Mouse (Mus musculus) myocyte (in vitro differentiated cells): ENCODE measurements around the gene Tbk1.

ENCODE experiments used
- CEBPB ChIP-seq: IDR thresholded peaks from 2 replicates; pipeline ENCODE4 v1.6.1; 2011; ENCODE audit warnings: mild to moderate bottlenecking, moderate library complexity; ENCODE audit not compliant: poor library complexity, insufficient read depth, severe bottlenecking
- E2F4 ChIP-seq: IDR thresholded peaks from one replicate; pipeline ENCODE4 v1.6.1; 2011; ENCODE audit warnings: mild to moderate bottlenecking, control low read depth, moderate library complexity; ENCODE audit not compliant: insufficient read depth
- MAX ChIP-seq: IDR thresholded peaks from one replicate; pipeline ENCODE4 v1.6.1; 2011; ENCODE audit warnings: low read depth, mild to moderate bottlenecking, control low read depth
- MYOD1 ChIP-seq, 3 experiments: IDR thresholded peaks; one replicate each; pipeline ENCODE4 v1.6.1; 2011; ENCODE audit warnings: control low read depth in 2 of 3, low read depth in 2 of 3, mild to moderate bottlenecking in 2 of 3, moderate library complexity in 1 of 3; ENCODE audit not compliant: insufficient read length in 2 of 3, control insufficient read depth in 1 of 3
- POLR2A ChIP-seq: IDR thresholded peaks from one replicate; pipeline ENCODE4 v1.6.1; 2011; ENCODE audit warnings: low read depth, mild to moderate bottlenecking, control low read depth, moderate library complexity; ENCODE audit not compliant: insufficient read length
- POLR2AphosphoS2 ChIP-seq: IDR thresholded peaks from one replicate; pipeline ENCODE4 v1.6.1; 2011; ENCODE audit warnings: low read depth, control low read depth; ENCODE audit not compliant: insufficient read length
- SRF ChIP-seq: IDR thresholded peaks from one replicate; pipeline ENCODE4 v1.6.1; 2011; ENCODE audit warnings: low read depth; ENCODE audit not compliant: control insufficient read depth, insufficient read length
- TCF12 ChIP-seq: IDR thresholded peaks from one replicate; pipeline ENCODE4 v1.6.1; 2011; ENCODE audit warnings: mild to moderate bottlenecking, control low read depth; ENCODE audit not compliant: poor library complexity, insufficient read depth, severe bottlenecking
- TCF3 ChIP-seq: IDR thresholded peaks from one replicate; pipeline ENCODE4 v1.6.1; 2011; ENCODE audit warnings: low read depth, control low read depth; ENCODE audit not compliant: insufficient read length
- USF1 ChIP-seq: IDR thresholded peaks from one replicate; pipeline ENCODE4 v1.6.1; 2011; ENCODE audit warnings: low read depth, mild to moderate bottlenecking, control low read depth, moderate library complexity

- TF ChIP-seq POLR2A (no peak), TCF12 (no peak), SRF (no peak), MAX (no peak), MYOD1 (IDR thresholded peaks at IDR 0.05; ENCODE audit: control insufficient read depth in 1 of 3, insufficient read length in 2 of 3, low read depth in 2 of 3) (no peak), USF1 (no peak), CEBPB (no peak), TCF3 (no peak), E2F4 (no peak), POLR2AphosphoS2 (no peak)
These were observed 78.6 kb downstream of the Tbk1 start for GRCm38 (mm10) chr10:121507755-121508544.
